Mouse (Mus musculus) intestine, postnatal 0 days (tissue): ENCODE data around the gene Arid3a. TPM values are rescaled to one million over a fixed set of nuclear protein-coding genes. Genes with fewer than 3 reads are reported as not detected.

Source experiments
- ATAC-seq: fragments of 200-750 bp; cut with Nextera tagmentation; 2 replicates; pipeline ENCODE4 v1.8.0; 2017; ENCODE audit warnings: mild to moderate bottlenecking, moderate TSS enrichment, moderate library complexity
- H3K27ac ChIP-seq: fragments of 300-500 bp; sonication (generic); 2 replicates; pipeline ENCODE4 v1.5.1; 2014; ENCODE audit warnings: mild to moderate bottlenecking, low read depth, low read length, moderate library complexity
- H3K27me3 ChIP-seq: fragments of 300-500 bp; sonication (generic); replicated peaks from 2 replicates; pipeline ENCODE4 v1.6.1; 2014; ENCODE audit warnings: low read length, mixed read lengths; ENCODE audit not compliant: control insufficient read depth, insufficient read depth
- H3K36me3 ChIP-seq: fragments of 300-500 bp; sonication (generic); 2 replicates; pipeline ENCODE4 v1.6.1; 2014; ENCODE audit warnings: mild to moderate bottlenecking, moderate library complexity; ENCODE audit not compliant: control insufficient read depth, insufficient read depth
- H3K4me1 ChIP-seq: fragments of 300-500 bp; sonication (generic); replicated peaks from 2 replicates; pipeline ENCODE4 v1.6.1; 2014; ENCODE audit warnings: antibody characterized with exemption, low read length, mixed read lengths; ENCODE audit not compliant: control insufficient read depth, insufficient read depth
- H3K4me2 ChIP-seq: fragments of 300-500 bp; sonication (generic); replicated peaks from 2 replicates; pipeline ENCODE4 v1.6.1; 2014; ENCODE audit warnings: low read depth, mild to moderate bottlenecking, moderate library complexity
- H3K4me3 ChIP-seq: fragments of 300-500 bp; sonication (generic); 2 replicates; pipeline ENCODE4 v1.5.1; 2014; ENCODE audit warnings: low read depth, low read length
- H3K9ac ChIP-seq: fragments of 300-500 bp; sonication (generic); 2 replicates; pipeline ENCODE4 v1.6.1; 2014; ENCODE audit warnings: mild to moderate bottlenecking, low read depth, low read length
- H3K9me3 ChIP-seq: fragments of 300-500 bp; sonication (generic); 2 replicates; pipeline ENCODE4 v1.6.1; 2016; ENCODE audit warnings: mixed run types; ENCODE audit not compliant: control insufficient read depth
- CTCF ChIP-seq: sonication (generic); IDR thresholded peaks from 2 replicates; pipeline ENCODE4 v1.5.1; 2016; ENCODE audit warnings: low read depth, mild to moderate bottlenecking, control low read depth, antibody characterized with exemption, moderate library complexity
- WGBS: fragments of 180-500 bp; shearing (Covaris S2); extraction: QIAGEN DNeasy Blood & Tissue Kit; methylation state at CpG from one replicate; pipeline ENCODE4 v1.1.7; 2014; 5-methylcytosine and 5-hydroxymethylcytosine counted together
- polyA plus RNA-seq: library from polyadenylated mRNA; unstranded; fragments of >200 nt; fragmentation: Nextera tagmentation; extraction: Ambion mirVana; gene quantifications from 2 replicates; pipeline ENCODE4 v1.2.1, GENCODE M21; 2015

Arid3a gene
- polyA plus RNA-seq, 1 experiment from 2014 or later = 8.7 TPM

DNA sequence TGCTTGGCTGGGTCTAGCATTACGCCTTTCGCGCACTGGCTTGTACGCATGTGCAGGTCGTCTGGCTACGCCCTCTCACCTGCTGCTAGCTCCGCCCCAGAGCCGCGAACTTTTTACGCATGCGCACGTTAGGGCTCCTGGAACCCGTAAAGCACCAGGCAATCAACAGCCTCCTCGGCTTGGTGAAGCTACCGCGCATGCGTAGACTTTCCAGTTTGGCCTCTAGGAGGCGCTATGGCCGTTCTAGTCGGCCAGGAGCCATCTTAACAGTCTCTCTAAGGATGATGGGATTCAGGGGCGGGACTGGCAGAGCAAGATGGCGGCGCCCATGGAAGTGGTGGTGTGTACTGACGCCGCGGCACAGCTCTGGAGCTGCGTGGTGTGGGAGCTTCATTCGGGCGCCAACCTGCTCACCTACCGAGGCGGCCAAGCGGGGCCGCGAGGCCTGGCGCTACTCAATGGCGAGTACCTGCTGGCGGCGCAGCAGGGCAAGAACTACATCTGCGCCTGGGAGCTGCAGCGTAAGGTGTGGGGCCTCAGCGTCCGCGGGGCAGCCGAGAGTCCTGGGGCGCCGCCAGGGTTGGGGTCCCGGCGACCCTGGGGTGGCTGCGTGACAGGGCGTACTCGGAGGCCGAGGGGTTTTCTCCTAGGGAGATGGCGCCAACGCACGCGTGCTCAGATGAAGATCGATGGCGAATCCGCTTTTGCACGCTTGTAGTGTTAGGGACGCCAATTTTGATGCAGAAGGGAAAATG is 33.2 kb downstream of the Arid3a start, which contains the start of gene Wdr18:
Gene Wdr18, plus strand, starts transcription at position 306 of the 755 bp plus-strand sequence.
- H3K27ac ChIP-seq = no peak within 1 kb of the TSS
- ATAC-seq = peak; percentile 88

DNA sequence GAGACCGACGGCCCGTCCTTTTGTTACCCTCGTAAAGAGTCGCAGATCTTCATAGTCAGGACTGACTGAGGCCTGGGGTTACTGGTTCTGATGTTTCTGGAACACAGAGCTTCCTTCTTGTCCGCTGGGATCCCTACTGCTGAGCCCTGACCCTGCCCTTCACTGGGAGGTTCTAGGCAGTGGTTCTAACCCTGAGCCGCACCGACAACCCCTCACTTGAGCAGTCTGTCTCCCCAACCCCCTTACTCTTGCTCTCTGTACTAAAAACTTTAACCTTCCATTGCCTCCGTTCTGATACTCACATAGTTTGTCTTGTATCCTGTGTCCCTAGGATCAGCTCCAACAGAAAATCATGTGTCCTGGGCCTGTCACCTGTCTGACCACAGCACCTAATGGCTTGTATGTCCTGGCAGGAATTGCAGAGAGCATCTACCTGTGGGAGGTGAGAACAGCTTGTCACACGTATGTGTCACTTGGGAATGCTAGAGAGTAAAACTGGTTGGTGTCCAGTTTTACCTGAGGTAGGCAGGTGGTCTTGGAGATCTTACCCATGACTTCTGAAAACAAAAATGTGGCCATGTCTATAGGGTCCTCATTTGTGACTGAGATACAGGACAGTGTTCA is 33.9 kb downstream of the Arid3a start:
- Histone ChIP-seq H3K27me3 (no peaks in the 10 kb centered on the region), H3K4me2 (peak overlapping the region; percentile 84), H3K27ac (no peak overlapping the region), H3K9me3 (no peaks in the 10 kb centered on the region), H3K9ac (peak overlapping the region; percentile 64), H3K4me1 (no peaks in the 10 kb centered on the region), H3K4me3 (peak overlapping the region; percentile 85), H3K36me3 (peaks cover 23% of the 10 kb centered on the region)
- 11% methylated on average over 10 of the region's 10 CpGs for WGBS
- no peak for TF ChIP-seq CTCF
- ATAC-seq = no peak

More for the DNA sequence above, 33.2 kb downstream of the Arid3a start, which contains the start of gene Wdr18:
- Histone ChIP-seq H3K9me3 (no peaks in the 10 kb centered on the region), H3K36me3 (peaks cover 17% of the 10 kb centered on the region), H3K9ac (peak within 1 kb of the TSS; percentile 64), H3K4me2 (peak within 1 kb of the TSS; percentile 84), H3K4me1 (no peaks in the 10 kb centered on the region), H3K27me3 (no peaks in the 10 kb centered on the region), H3K4me3 (peak within 1 kb of the TSS; percentile 85)
- WGBS = under 1% methylated on average over 61 of the region's 61 CpGs
- peak; percentile 99 for TF ChIP-seq CTCF

DNA sequence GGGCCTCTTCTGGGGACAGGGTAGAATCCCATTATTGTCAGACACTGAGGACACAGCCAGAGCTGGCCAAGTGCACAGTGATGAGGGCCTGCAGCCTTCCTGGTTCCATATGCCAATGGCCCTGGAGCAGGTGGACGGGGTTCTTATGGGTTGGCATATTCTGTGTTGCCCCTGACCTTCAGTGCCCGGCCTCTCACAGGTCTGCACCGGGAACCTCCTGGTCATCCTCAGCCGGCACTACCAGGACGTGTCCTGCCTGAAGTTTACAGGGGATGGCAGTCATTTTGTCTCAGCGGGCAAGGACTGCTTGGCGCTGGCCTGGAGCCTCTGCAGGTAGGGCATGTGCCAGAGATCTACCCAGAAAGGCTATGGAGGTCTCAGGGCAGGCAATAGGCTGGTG is 37.9 kb downstream of the Arid3a start:
- H3K27me3 ChIP-seq = no peaks in the 10 kb centered on the region
- TF ChIP-seq CTCF = no peak
- no peak overlapping the region for H3K4me2 ChIP-seq
- ATAC-seq = no peak
- H3K4me3 ChIP-seq = no peak overlapping the region
- H3K27ac ChIP-seq = no peak overlapping the region
- H3K36me3 ChIP-seq = peaks cover 45% of the 10 kb centered on the region
- H3K9ac ChIP-seq = no peak overlapping the region
- no peaks in the 10 kb centered on the region for H3K4me1 ChIP-seq
- no peaks in the 10 kb centered on the region for H3K9me3 ChIP-seq
- 88% methylated on average over 7 of the region's 7 CpGs for WGBS

DNA sequence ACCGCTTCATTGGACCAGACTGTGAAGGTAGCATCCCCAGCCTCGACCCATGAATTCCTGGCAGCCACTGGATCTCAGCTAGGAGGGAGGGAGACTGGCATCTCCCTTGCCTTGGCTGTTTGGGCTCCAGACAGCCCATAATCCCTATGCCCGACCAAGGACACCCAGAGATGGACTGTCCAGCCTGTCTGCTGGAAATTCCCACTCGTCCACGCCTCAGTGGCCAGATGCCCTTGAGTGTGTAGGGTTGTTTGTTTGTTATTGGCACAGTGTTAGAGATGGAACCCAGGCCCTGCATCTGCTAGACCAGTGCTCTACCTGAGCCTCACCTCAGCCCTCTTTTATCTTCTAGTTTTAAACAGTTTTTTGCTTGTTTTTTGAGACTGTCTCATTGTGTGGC is 38.5 kb downstream of the Arid3a start:
- 92% methylated on average over 5 of the region's 5 CpGs for WGBS
- Histone ChIP-seq H3K27ac (no peak overlapping the region), H3K36me3 (peaks cover 45% of the 10 kb centered on the region), H3K9ac (no peak overlapping the region), H3K4me1 (no peaks in the 10 kb centered on the region), H3K27me3 (0 out of 2 replicates have a peak, but pooled peaks cover 3% of the 10 kb centered on the region), H3K4me2 (no peak overlapping the region), H3K4me3 (no peak overlapping the region), H3K9me3 (no peaks in the 10 kb centered on the region)
- no peak for TF ChIP-seq CTCF
- ATAC-seq = no peak

DNA sequence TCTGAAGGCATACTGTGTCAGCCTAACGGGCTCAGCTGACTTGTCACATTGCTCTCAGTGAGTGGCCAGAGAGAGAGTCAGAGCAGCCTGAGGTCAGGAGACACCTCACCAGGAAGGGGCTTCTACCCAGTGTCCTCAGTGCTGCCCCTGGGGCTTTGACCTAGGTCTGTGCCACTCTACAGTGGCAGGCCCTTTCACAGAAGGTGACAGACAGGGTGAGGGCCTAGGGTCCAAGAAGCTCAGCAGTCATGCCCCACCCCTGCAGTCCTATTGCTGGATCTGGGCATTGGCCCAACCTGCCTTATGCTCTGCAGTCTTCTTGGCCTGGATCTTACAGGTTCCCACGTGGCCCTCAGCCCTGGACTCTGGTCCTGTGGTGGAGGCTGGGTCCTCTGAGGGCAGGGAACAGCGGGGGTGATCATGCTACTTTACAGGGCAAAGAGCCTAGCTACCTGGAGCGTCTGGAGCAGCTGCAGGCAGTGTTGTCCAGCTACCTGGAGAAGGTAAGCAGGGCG is 40.1 kb downstream of the Arid3a start:
- no peak overlapping the region for H3K4me3 ChIP-seq
- no peak for TF ChIP-seq CTCF
- no peak overlapping the region for H3K27ac ChIP-seq
- no peak overlapping the region for H3K9ac ChIP-seq
- H3K27me3 ChIP-seq = peaks cover 18% of the 10 kb centered on the region
- no peaks in the 10 kb centered on the region for H3K9me3 ChIP-seq
- WGBS = 89% methylated on average over 5 of the region's 5 CpGs
- peak; percentile 14; the same call in 1 of the 2 replicates for ATAC-seq
- no peaks in the 10 kb centered on the region for H3K4me1 ChIP-seq
- no peak overlapping the region for H3K4me2 ChIP-seq
- H3K36me3 ChIP-seq = peaks cover 45% of the 10 kb centered on the region

DNA sequence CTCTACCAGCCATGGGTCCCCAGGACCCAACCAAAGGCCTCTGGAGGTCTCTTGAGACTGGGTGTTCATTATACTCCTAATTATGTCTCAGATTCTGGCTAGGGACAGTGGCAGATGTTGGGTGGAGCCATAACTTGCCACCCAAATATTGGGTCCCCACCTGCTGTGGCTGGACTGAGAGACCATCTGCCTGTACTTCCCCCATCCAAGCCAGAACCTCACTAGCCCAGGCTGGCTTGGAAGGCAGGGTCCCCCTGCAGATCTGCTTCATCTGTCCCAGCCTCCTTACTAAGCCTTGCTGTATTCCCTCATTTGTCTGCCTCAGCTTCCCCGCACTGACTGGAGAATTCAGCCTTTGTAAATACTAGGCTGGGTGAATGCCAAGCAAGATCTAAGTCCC is 41.3 kb downstream of the Arid3a start:
- Histone ChIP-seq H3K4me2 (no peak overlapping the region), H3K27ac (no peak overlapping the region), H3K4me3 (no peak overlapping the region), H3K4me1 (no peaks in the 10 kb centered on the region), H3K9me3 (no peaks in the 10 kb centered on the region), H3K9ac (no peak overlapping the region), H3K27me3 (peaks cover 23% of the 10 kb centered on the region), H3K36me3 (peaks cover 35% of the 10 kb centered on the region)
- 61% methylated on average over 1 of the region's 1 CpGs for WGBS
- no peak for TF ChIP-seq CTCF
- no peak for ATAC-seq
